Mouse (Mus musculus): ENCODE results near the gene Pgghg. TPM values are rescaled to one million over a fixed set of nuclear protein-coding genes. Genes with fewer than 3 reads are reported as not detected.
"Not testable (repeated sequence)": the region's sequence is repeated elsewhere in the genome, so short reads cannot be mapped to it uniquely, and the experiment has no call there.

The Pgghg gene
- total RNA-seq, 2 experiments from 2014 or later, result 7.4 to 7.7 TPM

DNA sequence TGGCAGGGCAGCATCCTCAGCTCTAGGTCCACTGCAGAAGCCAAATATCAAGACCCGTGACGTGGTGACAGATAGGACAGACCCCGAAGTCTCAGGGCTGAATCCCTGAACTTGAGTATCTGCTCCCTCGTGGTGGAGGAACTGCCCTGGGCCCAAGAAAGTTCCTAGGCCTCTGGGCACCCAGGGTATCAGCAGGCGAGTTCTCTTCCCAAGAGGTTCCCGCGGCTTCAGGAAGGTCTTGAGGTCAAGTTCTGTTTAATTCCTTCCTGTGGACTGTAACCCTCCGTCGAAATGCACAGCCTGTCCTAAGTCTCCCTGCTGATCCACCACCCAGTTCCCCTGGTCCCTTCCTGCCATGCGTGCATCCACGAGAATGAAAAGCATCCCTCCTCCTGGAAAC, 11.9 kb downstream of the Pgghg start:
- intact Hi-C loops (cut with DNase I), result no loop called here
- DNase-seq, result no peak

DNA sequence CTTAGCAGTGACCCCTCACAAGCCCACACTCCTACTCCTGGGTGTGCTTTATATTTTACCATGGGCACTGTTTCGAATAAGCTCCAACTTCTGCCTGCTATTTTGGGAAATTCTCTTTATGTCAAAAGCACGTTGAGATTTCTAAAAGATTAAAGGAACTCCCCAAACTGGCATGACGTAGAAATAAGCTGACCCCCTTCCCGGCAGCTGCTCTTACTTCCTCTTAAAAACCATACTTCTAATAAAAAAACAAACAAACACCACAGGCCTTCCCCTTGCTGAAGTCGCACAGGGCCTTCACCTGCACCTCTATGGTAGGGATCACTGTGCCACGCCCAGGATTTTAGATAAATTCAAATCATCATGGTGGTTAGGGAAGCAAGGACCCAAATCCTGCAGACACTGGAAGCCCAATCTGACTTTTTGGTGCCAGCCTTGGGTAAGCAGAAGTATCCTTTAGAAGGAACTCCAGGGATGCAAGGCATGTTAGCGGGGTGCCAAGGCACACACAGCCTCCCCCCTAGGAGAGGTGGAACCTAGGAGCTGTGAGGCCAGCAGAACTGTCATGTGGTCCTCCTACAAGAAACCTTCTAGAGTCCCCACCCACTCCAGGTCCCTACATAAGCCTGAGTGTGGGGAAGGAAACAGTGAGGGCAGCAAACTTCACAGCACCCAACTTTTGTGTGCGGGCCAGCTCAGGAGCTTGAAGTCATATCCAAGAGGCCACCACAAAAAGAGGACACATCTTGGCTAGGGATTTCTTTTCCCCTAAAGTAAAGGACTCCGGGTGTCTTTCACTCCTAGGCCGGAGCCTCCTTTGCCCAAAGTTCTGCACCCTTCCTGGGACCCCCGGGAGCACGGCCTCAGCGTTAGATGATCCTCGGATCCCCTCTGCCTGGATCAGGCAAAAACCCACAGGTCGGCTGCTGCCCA, 12.9 kb downstream of the Pgghg start:
- intact Hi-C loops (cut with DNase I), result loop anchor here (2.0 kb wide), 1 partner anchor 13 kb away; the partner anchor contains the start of gene Pgghg
- no peak for DNase-seq

DNA sequence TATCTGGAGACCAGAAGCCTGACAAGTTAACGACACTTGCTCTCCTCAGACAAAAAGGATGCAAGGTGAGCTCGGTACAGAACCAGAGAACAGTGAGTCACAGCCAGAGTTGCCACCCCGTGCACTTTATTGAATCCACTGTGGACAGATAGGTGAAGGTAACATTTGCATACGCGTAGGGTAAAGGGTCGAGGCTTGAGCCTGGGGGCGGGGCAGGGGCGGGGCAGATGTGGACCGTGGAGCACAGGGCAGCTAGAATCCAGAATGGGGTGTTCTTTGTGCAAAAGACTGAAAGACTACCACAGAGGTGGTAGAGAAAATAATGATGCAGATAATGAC, 13.5 kb downstream of the Pgghg start:
- no peak for DNase-seq
- intact Hi-C loops (cut with DNase I), result loop anchor here (2.0 to 5.0 kb wide), 2 partner anchors 14 to 47 kb away; partner anchors contain the start of gene Pgghg

DNA sequence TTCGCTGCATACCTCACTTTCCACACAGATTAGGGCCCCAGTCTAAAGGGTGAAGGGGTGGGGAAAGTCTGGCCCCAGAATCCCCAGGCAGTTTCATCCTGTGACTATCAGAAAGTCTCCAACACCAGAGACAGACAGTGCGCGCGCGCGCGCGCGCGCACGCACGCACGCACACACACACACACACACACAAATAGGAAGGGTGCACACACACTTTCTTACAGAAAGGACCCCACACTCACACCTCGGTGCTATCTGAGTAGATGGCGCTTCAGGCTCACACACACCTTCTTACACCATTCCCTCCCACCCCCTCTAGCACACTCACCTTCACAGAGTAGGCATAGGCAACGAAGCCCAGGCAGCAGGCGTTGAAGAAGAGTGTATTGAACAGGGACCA, 14.2 kb downstream of the Pgghg start:
- DNase-seq, result no peak
- intact Hi-C loops (cut with DNase I), result loop anchor here (2.0 to 5.0 kb wide), 2 partner anchors 15 to 48 kb away; partner anchors contain the start of gene Pgghg

DNA sequence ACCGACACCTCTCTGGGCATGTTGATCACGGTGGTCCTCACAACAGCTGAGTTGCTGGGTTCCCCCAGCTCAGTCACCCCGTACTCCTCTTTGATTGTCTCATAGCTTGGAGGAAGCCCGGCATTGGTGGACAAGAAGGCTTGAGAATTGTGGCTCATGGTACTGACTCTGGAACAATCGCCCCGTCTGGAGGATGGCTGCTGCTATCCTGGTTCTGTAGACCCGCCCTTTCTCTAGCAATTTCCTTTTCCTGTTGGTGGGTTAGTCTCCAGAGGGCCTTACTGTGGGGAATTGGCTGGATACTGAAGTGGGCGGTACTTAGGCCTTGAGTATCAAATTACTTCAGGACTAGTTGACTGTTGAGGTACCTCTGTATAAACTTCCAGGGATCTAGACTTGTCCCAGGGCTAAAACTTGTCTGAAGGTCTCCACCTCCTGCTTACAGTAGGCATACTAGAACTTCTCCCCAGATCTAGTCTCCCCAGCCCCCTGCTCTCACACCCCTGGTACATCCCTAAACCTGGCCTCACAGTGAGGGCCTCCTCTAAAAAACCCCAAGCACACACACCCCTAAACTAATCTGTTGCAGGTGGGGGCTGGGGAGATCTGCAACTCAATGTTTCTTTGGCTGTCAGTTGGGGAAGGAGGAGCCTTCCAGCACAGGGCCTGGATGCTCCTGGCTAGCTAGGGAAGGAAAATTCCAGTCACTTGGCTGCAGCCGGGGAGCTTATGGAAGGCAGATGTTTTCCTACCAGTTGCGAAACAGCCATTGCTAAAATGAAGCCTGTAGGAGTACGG, 14.8 kb downstream of the Pgghg start, which contains the start of the genes Gm45717 and Ifitm2:
Gene Gm45717, minus strand, starts transcription at position 180 of the 798 bp plus-strand sequence.
Gene Ifitm2, minus strand, starts transcription at position 230 of the 798 bp plus-strand sequence.
- peak; percentile 80 to 88 for DNase-seq
- intact Hi-C loops (cut with DNase I), result loop anchor here (2.0 to 5.0 kb wide), 2 partner anchors 15 to 49 kb away; partner anchors contain the start of gene Pgghg

DNA sequence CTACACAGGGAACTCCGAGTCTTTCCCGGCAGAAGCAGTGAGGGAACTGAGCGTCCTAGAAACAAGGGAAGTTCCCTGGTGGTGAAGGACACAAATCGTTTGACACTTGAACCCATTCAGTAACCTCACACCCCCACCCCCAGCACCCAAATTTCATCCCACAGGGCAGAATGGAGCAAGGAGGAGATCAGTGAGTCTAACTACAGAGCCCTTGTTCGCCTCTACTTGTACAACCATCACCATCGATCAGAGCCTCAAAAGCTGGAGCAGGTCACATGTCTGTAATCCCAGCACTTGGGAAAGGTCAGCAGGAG, 15.3 kb downstream of the Pgghg start:
- DNase-seq, result no peak
- intact Hi-C loops (cut with DNase I), result loop anchor here (5.0 kb wide), 1 partner anchor 49 kb away; no protein-coding TSS in a partner anchor

DNA sequence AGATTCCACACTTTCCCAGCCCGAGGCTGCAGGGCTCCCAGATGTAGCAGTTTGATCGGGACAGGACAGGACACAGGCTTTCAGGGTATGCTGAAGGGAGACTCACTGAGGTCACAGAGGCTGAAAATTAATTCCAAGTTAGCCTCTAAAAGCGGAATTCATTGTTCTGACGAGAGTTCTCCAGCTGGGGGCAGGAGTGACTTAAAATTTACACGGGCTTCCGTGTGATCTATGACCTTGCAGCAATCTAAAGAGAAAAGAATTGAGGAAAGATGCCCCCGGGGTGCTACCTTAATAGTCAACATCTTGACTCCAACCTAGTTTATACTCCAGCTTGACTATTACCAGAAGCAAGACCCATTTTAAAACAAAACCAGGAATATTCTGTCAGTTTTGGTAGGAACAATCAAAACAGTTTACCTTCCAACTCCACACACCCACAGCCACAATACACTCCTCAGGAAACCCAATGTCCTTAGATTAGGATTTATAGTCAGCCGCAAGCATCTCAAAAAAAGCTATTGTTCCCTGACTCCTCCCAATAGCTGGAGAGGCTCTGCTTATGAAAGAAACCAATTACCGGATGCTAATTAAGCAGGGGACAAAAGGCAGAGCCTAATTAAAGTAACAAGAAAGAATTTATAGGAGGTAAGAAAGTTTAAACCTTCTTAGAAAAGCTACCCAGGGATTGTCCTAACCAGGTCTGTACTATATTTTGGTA, 18.1 kb downstream of the Pgghg start:
- DNase-seq, result peak; percentile 64 to 67
- intact Hi-C loops (cut with DNase I), result loop anchor here (2.0 to 5.0 kb wide), 2 partner anchors 49 to 52 kb away; no protein-coding TSS in a partner anchor

DNA sequence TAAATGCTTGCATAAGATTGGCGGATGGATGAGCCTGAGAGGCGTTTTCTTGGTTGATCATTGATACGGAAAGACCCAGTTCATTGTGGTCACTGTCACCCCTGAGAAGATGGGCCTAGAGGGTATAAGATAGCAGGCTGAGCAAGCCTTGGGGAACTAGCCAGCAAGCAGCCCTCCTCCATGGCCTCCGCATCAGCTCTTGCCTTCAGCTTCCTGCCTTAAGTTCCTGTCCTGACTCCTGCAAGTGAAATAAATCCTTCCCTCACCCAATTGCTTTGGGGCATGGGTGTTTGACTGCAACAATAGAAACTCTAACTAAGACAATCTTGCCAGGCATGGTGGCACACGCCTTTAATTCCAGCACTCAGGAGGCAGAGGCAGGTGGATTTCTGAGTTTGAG, 18.8 kb downstream of the Pgghg start:
- intact Hi-C loops (cut with DNase I), result loop anchor here (5.0 kb wide), 1 partner anchor 212 kb away; the partner anchor contains the start of gene Rnh1
- no peak for DNase-seq

DNA sequence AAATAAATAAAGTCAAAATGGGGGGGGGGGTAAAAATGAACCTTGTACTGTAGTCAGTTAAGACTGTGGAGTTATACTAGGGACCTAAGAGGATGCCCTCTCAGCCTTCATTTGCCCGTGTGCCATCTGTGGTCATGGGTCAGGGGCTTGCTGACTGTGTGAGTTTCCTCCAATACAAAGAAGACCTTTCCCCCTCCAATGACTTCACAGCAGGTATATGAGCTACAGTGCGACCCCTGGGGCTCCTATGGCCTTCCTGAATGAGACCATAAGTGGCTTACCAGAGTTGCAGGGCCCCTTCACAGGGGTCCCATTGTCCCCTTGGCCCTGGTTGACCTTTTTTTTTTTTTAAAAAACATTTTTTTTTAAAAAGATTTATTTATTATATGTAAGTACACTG, 20.2 kb downstream of the Pgghg start:
- intact Hi-C loops (cut with DNase I), result loop anchor here (5.0 kb wide), 1 partner anchor 211 kb away; the partner anchor contains the start of gene Rnh1
- DNase-seq, result no peak

DNA sequence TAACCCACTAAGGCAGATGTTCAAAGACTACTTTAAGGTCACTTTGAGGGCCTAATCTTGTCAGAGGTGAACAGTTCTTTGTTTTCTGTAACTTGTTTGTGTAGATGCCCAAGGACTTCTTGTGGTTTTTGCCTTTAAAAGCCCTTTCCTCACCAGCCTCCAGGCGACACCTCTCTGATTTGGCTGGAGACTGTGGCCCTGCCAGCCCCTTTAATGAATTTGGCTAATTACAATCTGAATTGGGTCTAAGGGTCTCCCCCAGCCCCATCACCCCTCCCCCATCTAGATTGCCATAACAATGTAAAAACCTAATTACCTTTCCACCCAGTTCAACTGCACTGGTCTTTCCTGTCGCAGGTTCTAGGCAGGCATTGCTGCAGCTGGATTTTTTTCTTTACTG, 21.5 kb downstream of the Pgghg start:
- intact Hi-C loops (cut with DNase I), result loop anchor here (5.0 kb wide), 1 partner anchor 210 kb away; the partner anchor contains the start of gene Rnh1
- DNase-seq, result no peak

DNA sequence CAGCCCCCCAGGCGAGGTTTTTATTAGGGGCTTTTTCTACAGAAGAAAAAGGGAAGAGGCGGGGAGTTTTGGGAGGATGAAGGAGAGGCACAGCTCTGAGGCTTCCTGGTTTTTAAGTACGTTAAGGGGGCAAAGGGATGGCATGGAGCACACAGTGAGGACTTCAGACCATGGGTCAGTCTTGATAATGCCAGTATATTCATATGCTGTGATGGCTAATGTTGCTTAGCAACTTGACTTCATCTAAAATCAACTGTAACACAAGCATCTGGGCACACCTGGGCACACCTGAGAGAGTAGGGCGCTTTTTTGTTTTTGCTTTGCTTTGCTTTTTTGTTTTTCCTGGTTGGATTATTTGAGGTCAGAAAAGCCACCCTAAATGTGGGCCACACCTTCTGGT, 25.7 kb downstream of the Pgghg start, which contains the start of gene Ifitm1:
Gene Ifitm1, plus strand, starts transcription at position 301 of the 400 bp plus-strand sequence.
- intact Hi-C loops (cut with DNase I), result no loop called here

DNA sequence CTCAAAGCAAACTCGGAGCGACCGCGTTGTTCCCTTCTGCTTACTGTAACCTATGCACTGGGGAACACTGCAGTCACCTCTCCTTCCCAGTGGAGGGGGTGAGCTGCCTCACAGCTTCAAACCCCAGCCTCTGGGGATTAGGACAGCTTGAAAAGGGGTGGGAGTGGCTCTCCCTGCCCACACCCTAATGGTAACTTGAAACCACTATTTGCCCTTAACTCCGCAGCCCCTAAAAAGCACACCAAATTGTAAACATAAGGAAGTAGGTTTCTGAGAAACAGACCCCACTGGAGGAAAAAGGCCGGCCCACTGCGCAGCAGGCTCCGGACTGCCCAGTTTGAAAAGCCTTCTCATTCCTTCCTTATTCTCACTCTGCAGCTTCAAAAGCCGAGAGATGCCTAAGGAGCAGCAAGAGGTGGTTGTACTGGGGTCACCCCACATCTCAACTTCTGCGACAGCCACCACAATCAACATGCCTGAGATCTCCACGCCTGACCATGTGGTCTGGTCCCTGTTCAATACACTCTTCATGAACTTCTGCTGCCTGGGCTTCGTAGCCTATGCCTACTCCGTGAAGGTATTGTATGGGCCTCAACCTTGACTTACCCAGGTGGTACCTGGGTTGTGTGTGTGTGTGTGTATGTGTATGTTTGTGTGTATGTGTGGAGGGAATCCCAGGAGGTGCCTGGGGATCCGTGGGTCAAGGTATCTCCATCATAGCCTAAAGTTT, 26.8 kb downstream of the Pgghg start:
- no peak for DNase-seq
- intact Hi-C loops (cut with DNase I), result no loop called here

More for the DNA sequence above, 25.7 kb downstream of the Pgghg start, which contains the start of gene Ifitm1:
- DNase-seq, result no peak

DNA sequence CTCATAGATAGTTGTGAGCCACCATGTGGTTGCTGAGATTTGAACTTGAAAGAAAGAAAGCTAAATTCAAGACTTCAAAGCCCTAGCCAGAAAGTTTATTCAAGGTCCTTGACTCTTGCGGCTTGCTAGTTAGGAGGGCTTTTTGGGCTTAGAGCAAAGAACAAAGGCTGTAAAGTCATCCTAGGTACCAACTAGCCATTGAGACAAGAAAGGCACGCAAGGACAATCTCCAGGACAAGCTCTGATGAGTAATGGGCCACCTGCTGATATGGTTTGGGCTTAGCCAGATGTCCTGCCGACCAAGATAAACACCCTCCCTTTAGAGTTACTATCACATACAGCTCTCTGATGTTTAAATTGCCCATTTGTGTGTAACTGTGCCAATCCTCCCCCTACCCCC, 27.5 kb downstream of the Pgghg start:
- intact Hi-C loops (cut with DNase I); DNase-seq: not testable (repeated sequence)

DNA sequence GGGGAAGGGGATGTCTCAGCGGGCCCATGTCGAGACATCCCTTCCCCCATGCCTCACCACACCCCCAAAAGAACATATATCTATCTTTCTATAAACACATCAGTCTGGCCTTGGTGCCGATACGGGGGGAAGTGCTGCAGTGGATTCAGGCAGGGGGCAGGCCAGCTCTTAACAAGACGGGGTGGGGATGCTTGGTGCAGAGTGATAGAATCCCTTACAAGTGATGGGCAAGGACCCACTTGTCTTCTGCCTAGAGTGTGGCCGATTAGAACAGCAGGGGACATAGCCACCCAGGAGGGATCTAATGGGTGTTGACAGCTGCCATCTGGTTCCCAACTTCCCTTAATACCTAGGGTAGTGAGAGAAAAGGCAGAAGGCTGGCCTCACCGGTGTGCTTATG, 29.7 kb downstream of the Pgghg start:
- intact Hi-C loops (cut with DNase I), result loop anchor here (5.0 kb wide), 1 partner anchor 36 kb away; no protein-coding TSS in a partner anchor
- no peak for DNase-seq

DNA sequence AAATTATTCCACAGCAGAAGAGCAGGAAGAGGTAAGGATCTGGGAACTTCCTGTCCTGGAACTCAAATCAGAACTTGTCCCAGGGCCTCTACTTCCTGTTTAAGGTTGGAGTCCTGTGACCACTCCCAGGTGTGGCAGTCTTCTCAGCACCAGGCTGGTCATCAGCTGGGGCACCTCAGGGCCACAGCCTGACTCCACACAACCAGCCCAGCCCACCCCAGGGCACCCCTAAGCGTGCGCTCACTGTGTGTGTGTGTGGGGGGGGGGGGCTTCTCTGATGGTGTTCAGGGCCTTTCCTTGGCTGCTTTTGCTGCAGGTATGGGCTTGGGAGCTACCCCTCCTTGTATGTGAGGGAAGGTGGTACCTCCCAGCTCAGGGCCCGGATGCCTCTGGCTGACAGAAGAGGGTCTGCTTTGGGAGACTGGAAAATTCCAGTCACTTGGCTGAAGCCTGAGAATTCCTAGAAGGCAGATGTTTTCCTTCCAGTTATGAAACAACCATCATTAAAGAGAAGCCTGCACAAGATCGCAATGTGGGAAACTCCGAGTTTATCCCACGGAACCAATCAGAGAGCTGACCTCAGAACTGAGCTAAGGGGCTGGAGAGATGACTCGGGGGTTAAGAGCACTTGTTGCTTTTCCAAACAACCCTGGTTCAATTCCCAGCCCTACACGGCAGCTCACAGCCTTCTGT, 30.4 kb downstream of the Pgghg start:
- intact Hi-C loops (cut with DNase I), result loop anchor here (5.0 kb wide), 1 partner anchor 36 kb away; no protein-coding TSS in a partner anchor
- peak; percentile 36 to 38 for DNase-seq

DNA sequence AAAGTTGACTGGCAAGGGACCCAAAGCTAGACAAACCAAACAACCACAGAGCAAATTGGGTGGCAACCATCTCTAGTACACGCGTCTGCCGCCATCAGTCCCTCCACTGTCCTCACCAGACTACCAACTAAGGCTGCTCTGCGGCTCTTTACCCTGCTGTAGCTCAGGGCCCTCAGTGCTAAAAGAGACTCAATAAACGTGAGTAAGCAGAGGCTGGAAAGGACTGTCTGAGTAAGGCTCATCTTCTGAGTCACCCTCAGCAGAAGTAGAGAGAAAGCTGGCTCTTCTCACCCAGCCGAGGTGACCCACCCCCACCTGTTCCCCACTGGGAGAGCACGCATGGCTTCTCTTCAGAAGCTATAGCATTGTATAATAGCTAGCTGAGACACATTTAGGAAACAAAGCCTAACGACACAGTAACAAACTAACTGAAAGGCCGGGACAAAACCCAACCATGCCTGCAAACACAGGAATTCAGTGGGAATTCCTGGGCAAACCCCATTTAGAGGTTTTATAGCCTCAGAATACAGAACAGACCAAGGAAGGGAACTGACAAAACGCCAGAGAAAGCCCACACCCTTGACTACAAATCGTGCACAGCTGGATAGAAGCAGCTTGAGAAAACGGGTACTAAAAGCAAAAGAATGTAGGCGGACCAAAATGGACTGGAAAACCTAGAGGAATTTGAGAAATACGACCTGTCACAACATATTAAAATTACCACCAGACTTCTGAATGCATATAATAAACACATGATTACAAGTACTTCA, 32.4 kb downstream of the Pgghg start:
- intact Hi-C loops (cut with DNase I), result loop anchor here (5.0 kb wide), 1 partner anchor 34 kb away; no protein-coding TSS in a partner anchor
- DNase-seq, result no peak

DNA sequence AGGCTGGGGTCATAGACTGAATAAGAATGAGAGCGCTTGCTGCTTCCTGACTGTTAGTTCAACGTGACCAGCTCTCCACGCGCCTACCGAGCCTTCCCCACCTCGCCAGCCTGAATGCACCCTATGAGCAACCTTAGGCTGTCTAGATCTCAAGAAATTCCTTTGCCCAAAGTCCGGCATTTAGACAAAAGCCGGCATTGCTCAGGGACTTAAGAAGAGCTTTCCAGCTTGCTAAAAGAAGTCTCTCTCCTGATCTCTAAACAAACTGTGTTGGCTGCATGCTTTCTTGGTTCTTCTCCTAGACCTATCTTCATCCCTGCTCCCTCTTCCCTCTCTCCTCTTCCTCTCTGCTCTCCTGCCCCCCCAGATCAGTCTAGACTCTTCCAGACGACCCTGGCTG, 33.7 kb downstream of the Pgghg start:
- DNase-seq, result no peak
- intact Hi-C loops (cut with DNase I), result loop anchor here (5.0 kb wide), 1 partner anchor 32 kb away; no protein-coding TSS in a partner anchor

DNA sequence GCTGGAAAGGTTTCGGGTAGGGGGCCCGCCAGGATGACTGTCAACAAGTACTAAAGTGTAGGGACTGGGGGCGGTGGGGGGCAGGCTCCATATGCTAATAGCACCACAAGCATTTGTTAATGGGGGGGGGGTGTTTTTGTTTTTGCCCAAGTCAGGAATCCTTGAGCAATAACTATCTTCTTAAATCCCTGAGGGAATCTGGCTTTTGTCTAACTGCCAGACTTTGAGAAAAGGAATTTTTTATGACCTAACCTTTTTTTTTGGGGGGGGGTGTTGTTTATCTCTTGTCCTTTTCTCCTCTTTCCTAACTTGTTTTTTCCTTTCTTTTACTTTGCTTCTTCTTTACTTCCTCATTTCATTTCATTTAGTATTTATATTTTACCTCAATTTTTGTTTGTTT, 34.3 kb downstream of the Pgghg start:
- intact Hi-C loops (cut with DNase I), result no loop called here
- no peak for DNase-seq
